Mouse (Mus musculus): ENCODE data around the gene Hrh2.

- TF ChIP-seq POLR2A (IDR thresholded peaks at IDR 0.05; ENCODE audit: borderline replicate concordance, extremely low read depth, low read depth, low read length), result no peak
- no peak for TF ChIP-seq CTCF (IDR thresholded peaks at IDR 0.05; ENCODE audit: insufficient read depth, low read length)
Measured at GRCm38 (mm10) chr13:54180461-54180860, 11.5 kb upstream of the Hrh2 start.

Measured in lung, adult 2 months (tissue).